Comparison of ENCODE assay signal across 9 mouse cellular contexts in the genomic region with DNA sequence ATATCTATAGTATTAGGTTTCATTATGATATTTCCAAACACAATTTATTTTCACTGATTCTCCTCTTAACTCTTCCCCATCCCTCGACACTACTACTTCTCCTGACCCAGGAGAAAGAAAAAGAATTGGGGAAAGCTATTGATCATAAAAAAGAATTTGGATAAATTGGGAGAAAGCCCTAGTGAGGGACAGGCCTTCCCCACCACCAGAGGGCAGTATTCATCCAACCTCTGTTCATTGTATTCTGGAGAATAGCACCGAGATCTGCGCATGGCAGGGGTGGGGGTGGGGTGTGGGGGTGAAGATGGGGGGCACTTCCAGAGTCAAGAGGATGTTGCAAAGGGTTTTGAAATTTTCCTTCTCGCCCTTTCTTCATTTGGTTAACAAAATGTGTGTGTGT. TPM values are rescaled to one million over a fixed set of nuclear protein-coding genes. Genes with fewer than 3 reads are reported as not detected.
A peak's percentile ranks its signal among the peaks of the same experiment; 100 is the strongest.
DNase-seq lines count a peak whose midpoint lies in the region; ATAC-seq and TF ChIP-seq lines count a peak whose summit lies in the region.
"Had no signal": no experiment of that assay in that cellular context is flagged by ENCODE, and none has a peak within 500 bp of the region (broad histone marks: within the 10 kb centered on the region; RNA-seq: fewer than 3 reads in every experiment).

No protein-coding gene starts in this region.

- H3K27ac ChIP-seq in liver, embryonic 14.5 days = no peak overlapping the region

- ATAC-seq in liver, embryonic 14.5 days (ENCODE audit: insufficient read depth) = no peak
- no peak for ATAC-seq in monocyte, adult 5-6 weeks (replicated peaks; ENCODE audit: insufficient number of reproducible peaks, low FRiP score, low TSS enrichment, poor library complexity, severe bottlenecking)

- no peaks in the 10 kb centered on the region for H3K9me3 ChIP-seq in liver, embryonic 14.5 days (ENCODE audit: control insufficient read depth, low read length)

- peak; percentile 53 for TF ChIP-seq CTCF in liver, embryonic 14.5 days (IDR thresholded peaks at IDR 0.05; ENCODE audit: low read depth)

- H3K4me1 ChIP-seq in liver, embryonic 14.5 days (replicated peaks; ENCODE audit: control insufficient read depth in 2 of 2, insufficient read depth in 2 of 2, low read length in 1 of 2) = no peaks in the 10 kb centered on the region

- no peaks in the 10 kb centered on the region for H3K36me3 ChIP-seq in liver, embryonic 14.5 days (replicated peaks; ENCODE audit: control insufficient read depth, insufficient read depth, low read depth)

- no peak overlapping the region for H3K9ac ChIP-seq in liver, embryonic 14.5 days (replicated peaks)

- intact Hi-C loops in gastrocnemius, postnatal 14 days (cut with DNase I; ENCODE audit: low total_unique reads) = no loop called here

- TF ChIP-seq EP300 in liver, embryonic 14.5 days (IDR thresholded peaks at IDR 0.05; ENCODE audit: low read depth) = no peak

- no peak overlapping the region for H3K4me2 ChIP-seq in liver, embryonic 14.5 days (ENCODE audit: low read depth)

- H3K27me3 ChIP-seq in liver, embryonic 14.5 days (ENCODE audit: control insufficient read depth, insufficient read depth, low read length) = no peaks in the 10 kb centered on the region

- no peak overlapping the region for H3K4me3 ChIP-seq in liver, embryonic 14.5 days (ENCODE audit: insufficient read depth in 1 of 2, low read depth in 2 of 2, low read length in 2 of 2)

- DNase-seq in gastrocnemius, postnatal 14 days = peak; percentile 8
- no peak for DNase-seq in gastrocnemius, postnatal 4 days (ENCODE audit: low spot score in 2 of 2)
- DNase-seq in ovary, postnatal 14 days (ENCODE audit: low spot score) = peak; percentile 21
- DNase-seq in ovary, postnatal 10 days (ENCODE audit: low spot score) = no peak
- peak; percentile 32 for DNase-seq in brain, adult 2 months (ENCODE audit: low read depth, low spot score)
- DNase-seq in liver, embryonic 14.5 days (ENCODE audit: low read depth in 3 of 3, low spot score in 3 of 3) = no peak
- no peak for DNase-seq in ovary, postnatal 36 days (ENCODE audit: low spot score)

- WGBS in liver, embryonic 14.5 days (ENCODE audit: insufficient replicate concordance) = 27% methylated on average over 4 of the region's 4 CpGs

RNA-seq across cellular contexts. Expression of gene Lmo7, which starts 44.9 kb away (rescaled TPM):
- total RNA-seq in gastrocnemius, postnatal 14 days (2021) = 10 to 100 TPM; 71.4 to 72.6 TPM
- total RNA-seq in gastrocnemius, postnatal 4 days (2021) = 100 to 1,000 TPM; 198 to 203 TPM
- polyA plus RNA-seq in liver, embryonic 14.5 days (2012; rRNA removed) = 1.4 and 2.4 TPM in 2 replicates
- 2.2 and 2.3 TPM in 2 replicates for polyA plus RNA-seq in liver, embryonic 14.5 days (2014; fragmentation: Nextera tagmentation; extraction: Ambion mirVana)
- 0.95 to 2.3 TPM (median 1.8 TPM) in 3 replicates for total RNA-seq in monocyte, adult 5-6 weeks (2017)

RNA-seq across cellular contexts. Expression of gene Gm9922, which starts 45.0 kb away (rescaled TPM):
- not detected for total RNA-seq in gastrocnemius, postnatal 14 days (2021)
- not detected for total RNA-seq in gastrocnemius, postnatal 4 days (2021)
- polyA plus RNA-seq in liver, embryonic 14.5 days (2012; rRNA removed) = not detected in 2 replicates
- polyA plus RNA-seq in liver, embryonic 14.5 days (2014; fragmentation: Nextera tagmentation; extraction: Ambion mirVana) = not detected in 2 replicates
- total RNA-seq in monocyte, adult 5-6 weeks (2017) = not detected in 3 replicates
- polyA plus RNA-seq: neural tube, embryonic 11.5 days had no signal

Comparison
In these comparisons a context has a peak if more than half of its experiments do, and no peak if none do; other contexts are left out.
1. DNase-seq: peak in gastrocnemius, postnatal 14 days (single experiment), ovary, postnatal 14 days (single experiment) and brain, adult 2 months (single experiment); none in gastrocnemius, postnatal 4 days (0 of 2), ovary, postnatal 10 days (single experiment), liver, embryonic 14.5 days (0 of 3) and ovary, postnatal 36 days (single experiment).
2. RNA of gene Lmo7, which starts 44.9 kb away (total RNA-seq): 198 to 203 TPM in gastrocnemius, postnatal 4 days and 71.4 to 72.6 TPM in gastrocnemius, postnatal 14 days; 0.95 to 2.3 TPM in monocyte, adult 5-6 weeks; every median in the first group is over 10 times any median in the second.